Mouse (Mus musculus): Measurements from ENCODE around the gene Rhox2c. TPM values are rescaled to one million over a fixed set of nuclear protein-coding genes. Genes with fewer than 3 reads are reported as not detected.
"Not testable (repeated sequence)": the region's sequence is repeated elsewhere in the genome, so short reads cannot be mapped to it uniquely, and the experiment has no call there.

Gene Rhox2c
- not detected in 2 replicates for polyA plus RNA-seq (2015; fragmentation: Nextera tagmentation; extraction: Ambion mirVana)

DNA sequence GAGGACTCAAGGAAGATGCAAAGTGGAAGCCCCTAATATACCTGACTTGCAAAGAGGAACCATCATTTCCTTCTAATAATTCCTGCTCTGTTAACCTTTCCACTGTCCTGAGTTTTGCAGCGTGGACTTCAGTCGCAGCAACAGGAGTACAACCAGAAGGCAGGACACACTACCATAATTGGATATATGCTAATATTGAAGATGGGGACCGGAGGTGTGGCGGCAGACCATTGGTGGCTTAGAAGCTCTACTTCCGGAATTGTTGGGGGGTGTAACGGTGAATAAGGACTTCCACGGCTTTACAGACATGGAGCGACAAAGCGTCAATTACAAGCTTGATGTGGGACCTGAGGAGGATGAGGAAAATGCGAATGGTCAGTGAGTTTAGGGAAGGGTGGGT is at the start of gene Rhox2c:
Gene Rhox2c (plus strand): TSS at position 301 of the 400 bp plus-strand sequence.
- H3K27ac ChIP-seq (ENCODE audit: low read length); H3K4me2 ChIP-seq (ENCODE audit: low read depth, low read length); H3K9ac ChIP-seq (ENCODE audit: low read depth, low read length); H3K4me3 ChIP-seq (ENCODE audit: low read depth, low read length); ATAC-seq (ENCODE audit: low read depth); H3K36me3 ChIP-seq (ENCODE audit: control insufficient read depth, insufficient read depth); H3K9me3 ChIP-seq (replicated peaks; ENCODE audit: control insufficient read depth, low read length); H3K4me1 ChIP-seq (ENCODE audit: control insufficient read depth, low read depth, low read length); H3K27me3 ChIP-seq (ENCODE audit: control insufficient read depth, insufficient read depth, low read depth, low read length): not testable (repeated sequence)
- 86% methylated on average over 7 of the region's 10 CpGs for WGBS (ENCODE audit: insufficient replicate concordance)

DNA sequence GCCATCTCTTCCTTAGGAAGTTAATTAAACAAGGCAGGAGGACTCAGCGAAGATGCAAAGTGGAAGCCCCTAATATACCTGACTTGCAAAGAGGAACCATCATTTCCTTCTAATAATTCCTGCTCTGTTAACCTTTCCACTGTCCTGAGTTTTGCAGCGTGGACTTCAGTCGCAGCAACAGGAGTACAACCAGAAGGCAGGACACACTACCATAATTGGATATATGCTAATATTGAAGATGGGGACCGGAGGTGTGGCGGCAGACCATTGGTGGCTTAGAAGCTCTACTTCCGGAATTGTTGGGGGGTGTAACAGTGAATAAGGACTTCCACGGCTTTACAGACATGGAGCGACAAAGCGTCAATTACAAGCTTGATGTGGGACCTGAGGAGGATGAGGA is 41.7 kb upstream of the Rhox2c start, which contains the start of gene Rhox2b:
Gene Rhox2b (plus strand): TSS at position 301 of the 400 bp plus-strand sequence.
- not testable (repeated sequence) for H3K4me2 ChIP-seq (ENCODE audit: low read depth, low read length); H3K9me3 ChIP-seq (replicated peaks; ENCODE audit: control insufficient read depth, low read length); H3K27ac ChIP-seq (ENCODE audit: low read length); H3K4me1 ChIP-seq (ENCODE audit: control insufficient read depth, low read depth, low read length); H3K9ac ChIP-seq (ENCODE audit: low read depth, low read length); H3K36me3 ChIP-seq (ENCODE audit: control insufficient read depth, insufficient read depth); H3K4me3 ChIP-seq (ENCODE audit: low read depth, low read length); ATAC-seq (ENCODE audit: low read depth); H3K27me3 ChIP-seq (ENCODE audit: control insufficient read depth, insufficient read depth, low read depth, low read length)
- no CpG with 5 or more reads among the region's 9 CpGs for WGBS (ENCODE audit: insufficient replicate concordance)

DNA sequence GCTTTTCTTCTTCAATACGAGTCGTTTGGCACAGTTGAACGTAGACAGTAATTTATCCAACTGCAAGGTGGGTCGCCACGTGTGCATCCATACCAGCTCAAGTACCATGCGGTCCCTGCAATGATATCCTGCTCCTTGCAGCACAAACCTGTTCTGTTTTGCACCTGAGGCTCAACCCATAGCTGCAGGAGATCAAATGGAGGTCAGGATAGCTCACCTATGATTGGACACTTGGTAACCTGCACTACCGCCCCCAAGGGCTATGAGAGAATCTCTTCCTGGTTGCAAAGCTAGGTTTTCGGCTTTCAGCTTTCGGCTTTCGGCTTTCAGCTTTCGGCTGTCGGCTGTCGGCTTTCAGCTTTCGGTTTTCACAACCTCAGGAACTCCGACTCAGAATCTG is 21.3 kb upstream of the Rhox2c start, which contains the start of gene Rhox4b:
Gene Rhox4b (plus strand): TSS at position 301 of the 400 bp plus-strand sequence.
- H3K27ac ChIP-seq (ENCODE audit: low read length); H3K4me2 ChIP-seq (ENCODE audit: low read depth, low read length); H3K9me3 ChIP-seq (replicated peaks; ENCODE audit: control insufficient read depth, low read length); H3K27me3 ChIP-seq (ENCODE audit: control insufficient read depth, insufficient read depth, low read depth, low read length); H3K36me3 ChIP-seq (ENCODE audit: control insufficient read depth, insufficient read depth); ATAC-seq (ENCODE audit: low read depth); H3K4me1 ChIP-seq (ENCODE audit: control insufficient read depth, low read depth, low read length); H3K9ac ChIP-seq (ENCODE audit: low read depth, low read length); H3K4me3 ChIP-seq (ENCODE audit: low read depth, low read length): not testable (repeated sequence)
- 68% methylated on average over 14 of the region's 15 CpGs for WGBS (ENCODE audit: insufficient replicate concordance)

DNA sequence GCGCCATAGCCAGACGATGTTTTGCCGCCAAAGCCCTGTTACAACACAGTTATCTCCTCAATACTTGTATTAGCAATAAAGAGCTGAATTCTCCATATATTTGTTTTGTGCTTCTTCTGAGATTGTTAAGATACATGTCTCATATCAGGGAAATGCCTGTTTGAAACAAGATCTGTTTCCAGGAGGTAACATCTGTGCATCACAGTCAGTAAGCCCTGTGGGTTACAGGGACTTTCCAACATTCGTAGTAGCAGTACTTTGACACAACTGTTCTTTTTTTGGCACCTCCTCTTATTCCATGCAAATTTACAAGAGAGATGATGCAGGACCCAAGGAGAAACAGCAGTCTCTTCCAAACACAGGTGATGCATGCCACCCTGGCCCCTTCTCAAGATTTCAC is 4.8 kb downstream of the Rhox2c start, which contains the start of gene Rhox3c:
Gene Rhox3c (plus strand): TSS at position 301 of the 400 bp plus-strand sequence.
- not testable (repeated sequence) for H3K9me3 ChIP-seq (replicated peaks; ENCODE audit: control insufficient read depth, low read length); H3K4me2 ChIP-seq (ENCODE audit: low read depth, low read length); H3K27ac ChIP-seq (ENCODE audit: low read length); H3K36me3 ChIP-seq (ENCODE audit: control insufficient read depth, insufficient read depth); H3K4me3 ChIP-seq (ENCODE audit: low read depth, low read length); H3K4me1 ChIP-seq (ENCODE audit: control insufficient read depth, low read depth, low read length); H3K27me3 ChIP-seq (ENCODE audit: control insufficient read depth, insufficient read depth, low read depth, low read length); H3K9ac ChIP-seq (ENCODE audit: low read depth, low read length); ATAC-seq (ENCODE audit: low read depth)
- WGBS (ENCODE audit: insufficient replicate concordance) = 62% methylated on average over 3 of the region's 4 CpGs

DNA sequence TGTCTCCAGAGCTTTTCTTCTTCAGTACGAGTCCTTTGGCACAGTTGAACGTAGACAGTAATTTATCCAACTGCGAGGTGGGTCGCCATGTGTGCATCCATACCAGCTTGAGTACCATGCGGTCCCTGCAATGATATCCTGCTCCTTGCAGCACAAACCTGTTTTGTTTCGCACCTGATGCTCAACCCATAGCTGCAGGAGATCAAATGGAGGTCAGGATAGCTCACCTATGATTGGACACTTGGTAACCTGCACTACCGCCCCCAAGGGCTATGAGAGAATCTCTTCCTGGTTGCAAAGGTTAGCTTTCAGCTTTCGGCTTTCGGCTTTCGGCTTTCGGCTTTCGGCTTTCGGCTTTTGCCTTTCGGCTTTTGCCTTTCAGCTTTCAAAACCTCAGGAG is 26.6 kb downstream of the Rhox2c start, which contains the start of gene Rhox4c:
Gene Rhox4c (plus strand): TSS at position 301 of the 400 bp plus-strand sequence.
- not testable (repeated sequence) for H3K36me3 ChIP-seq (ENCODE audit: control insufficient read depth, insufficient read depth); ATAC-seq (ENCODE audit: low read depth)
- WGBS (ENCODE audit: insufficient replicate concordance) = 74% methylated on average over 14 of the region's 14 CpGs

DNA sequence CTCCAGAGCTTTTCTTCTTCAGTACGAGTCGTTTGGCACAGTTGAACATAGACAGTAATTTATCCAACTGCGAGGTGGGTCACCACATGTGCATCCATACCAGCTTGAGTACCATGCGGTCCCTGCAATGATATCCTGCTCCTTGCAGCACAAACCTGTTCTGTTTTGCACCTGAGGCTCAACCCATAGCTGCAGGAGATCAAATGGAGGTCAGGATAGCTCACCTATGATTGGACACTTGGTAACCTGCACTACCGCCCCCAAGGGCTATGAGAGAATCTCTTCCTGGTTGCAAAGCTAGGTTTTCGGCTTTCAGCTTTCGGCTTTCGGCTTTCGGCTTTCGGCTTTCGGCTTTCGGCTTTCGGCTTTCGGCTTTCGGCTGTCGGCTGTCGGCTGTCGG is 60.6 kb downstream of the Rhox2c start, which contains the start of gene Rhox4d:
Gene Rhox4d (plus strand): TSS at position 301 of the 400 bp plus-strand sequence.
- not testable (repeated sequence) for ATAC-seq (ENCODE audit: low read depth); H3K9me3 ChIP-seq (replicated peaks; ENCODE audit: control insufficient read depth, low read length); H3K9ac ChIP-seq (ENCODE audit: low read depth, low read length)

More for the DNA sequence above, 26.6 kb downstream of the Rhox2c start, which contains the start of gene Rhox4c:
- not testable (repeated sequence) for H3K9ac ChIP-seq (ENCODE audit: low read depth, low read length); H3K4me2 ChIP-seq (ENCODE audit: low read depth, low read length); H3K9me3 ChIP-seq (replicated peaks; ENCODE audit: control insufficient read depth, low read length); H3K4me3 ChIP-seq (ENCODE audit: low read depth, low read length); H3K27me3 ChIP-seq (ENCODE audit: control insufficient read depth, insufficient read depth, low read depth, low read length); H3K4me1 ChIP-seq (ENCODE audit: control insufficient read depth, low read depth, low read length); H3K27ac ChIP-seq (ENCODE audit: low read length)

More for the DNA sequence above, 60.6 kb downstream of the Rhox2c start, which contains the start of gene Rhox4d:
- not testable (repeated sequence) for H3K27me3 ChIP-seq (ENCODE audit: control insufficient read depth, insufficient read depth, low read depth, low read length); H3K27ac ChIP-seq (ENCODE audit: low read length); H3K4me3 ChIP-seq (ENCODE audit: low read depth, low read length); H3K36me3 ChIP-seq (ENCODE audit: control insufficient read depth, insufficient read depth); H3K4me2 ChIP-seq (ENCODE audit: low read depth, low read length); H3K4me1 ChIP-seq (ENCODE audit: control insufficient read depth, low read depth, low read length)
- WGBS (ENCODE audit: insufficient replicate concordance) = 77% methylated on average over 14 of the region's 18 CpGs

Other genes starting within 250 kb of the Rhox2c start
- gene Gm9, start 242.6 kb upstream of the Rhox2c start, polyA plus RNA-seq (2015; fragmentation: Nextera tagmentation; extraction: Ambion mirVana) = not detected in 2 replicates
- not detected in 2 replicates for gene Rhox1, start 231.4 kb upstream of the Rhox2c start, polyA plus RNA-seq (2015; fragmentation: Nextera tagmentation; extraction: Ambion mirVana)
- gene Rhox2a, start 208.7 kb upstream of the Rhox2c start, polyA plus RNA-seq (2015; fragmentation: Nextera tagmentation; extraction: Ambion mirVana) = not detected in 2 replicates
- gene Rhox3a, start 203.8 kb upstream of the Rhox2c start, polyA plus RNA-seq (2015; fragmentation: Nextera tagmentation; extraction: Ambion mirVana) = not detected in 2 replicates
- gene Rhox4a, start 188.3 kb upstream of the Rhox2c start, polyA plus RNA-seq (2015; fragmentation: Nextera tagmentation; extraction: Ambion mirVana) = not detected in 2 replicates
- gene Rhox3a2, start 73.7 kb upstream of the Rhox2c start, polyA plus RNA-seq (2015; fragmentation: Nextera tagmentation; extraction: Ambion mirVana) = not detected in 2 replicates
- gene Rhox4a2, start 62.8 kb upstream of the Rhox2c start, polyA plus RNA-seq (2015; fragmentation: Nextera tagmentation; extraction: Ambion mirVana) = not detected in 2 replicates
- gene Rhox2b, start 41.6 kb upstream of the Rhox2c start, polyA plus RNA-seq (2015; fragmentation: Nextera tagmentation; extraction: Ambion mirVana) = not detected in 2 replicates
- not detected in 2 replicates for gene Rhox4b, start 21.2 kb upstream of the Rhox2c start, polyA plus RNA-seq (2015; fragmentation: Nextera tagmentation; extraction: Ambion mirVana)
- gene Rhox3c, start 4.9 kb downstream of the Rhox2c start, polyA plus RNA-seq (2015; fragmentation: Nextera tagmentation; extraction: Ambion mirVana) = not detected in 2 replicates
- gene Rhox4c, start 26.7 kb downstream of the Rhox2c start, polyA plus RNA-seq (2015; fragmentation: Nextera tagmentation; extraction: Ambion mirVana) = not detected in 2 replicates
- gene Rhox2d, start 39.7 kb downstream of the Rhox2c start, polyA plus RNA-seq (2015; fragmentation: Nextera tagmentation; extraction: Ambion mirVana) = not detected in 2 replicates
- not detected in 2 replicates for gene Rhox4d, start 60.7 kb downstream of the Rhox2c start, polyA plus RNA-seq (2015; fragmentation: Nextera tagmentation; extraction: Ambion mirVana)
- not detected in 2 replicates for gene Rhox2e, start 76.8 kb downstream of the Rhox2c start, polyA plus RNA-seq (2015; fragmentation: Nextera tagmentation; extraction: Ambion mirVana)
- gene Rhox3e, start 88.3 kb downstream of the Rhox2c start, polyA plus RNA-seq (2015; fragmentation: Nextera tagmentation; extraction: Ambion mirVana) = not detected in 2 replicates
- not detected in 2 replicates for gene Rhox4e, start 103.7 kb downstream of the Rhox2c start, polyA plus RNA-seq (2015; fragmentation: Nextera tagmentation; extraction: Ambion mirVana)
- gene Rhox2f, start 117.7 kb downstream of the Rhox2c start, polyA plus RNA-seq (2015; fragmentation: Nextera tagmentation; extraction: Ambion mirVana) = not detected in 2 replicates
- gene Rhox3f, start 127.3 kb downstream of the Rhox2c start, polyA plus RNA-seq (2015; fragmentation: Nextera tagmentation; extraction: Ambion mirVana) = not detected in 2 replicates
- not detected in 2 replicates for gene Rhox4f, start 154.0 kb downstream of the Rhox2c start, polyA plus RNA-seq (2015; fragmentation: Nextera tagmentation; extraction: Ambion mirVana)
- gene Rhox3g, start 174.9 kb downstream of the Rhox2c start, polyA plus RNA-seq (2015; fragmentation: Nextera tagmentation; extraction: Ambion mirVana) = not detected in 2 replicates
- gene Rhox2g, start 189.8 kb downstream of the Rhox2c start, polyA plus RNA-seq (2015; fragmentation: Nextera tagmentation; extraction: Ambion mirVana) = not detected in 2 replicates
- not detected in 2 replicates for gene Rhox4g, start 197.6 kb downstream of the Rhox2c start, polyA plus RNA-seq (2015; fragmentation: Nextera tagmentation; extraction: Ambion mirVana)
- gene Rhox3h, start 215.1 kb downstream of the Rhox2c start, polyA plus RNA-seq (2015; fragmentation: Nextera tagmentation; extraction: Ambion mirVana) = not detected in 2 replicates
- not detected in 2 replicates for gene Rhox2h, start 219.6 kb downstream of the Rhox2c start, polyA plus RNA-seq (2015; fragmentation: Nextera tagmentation; extraction: Ambion mirVana)